Comparison of ENCODE assay signal across 12 mouse cellular contexts in the genomic region with DNA sequence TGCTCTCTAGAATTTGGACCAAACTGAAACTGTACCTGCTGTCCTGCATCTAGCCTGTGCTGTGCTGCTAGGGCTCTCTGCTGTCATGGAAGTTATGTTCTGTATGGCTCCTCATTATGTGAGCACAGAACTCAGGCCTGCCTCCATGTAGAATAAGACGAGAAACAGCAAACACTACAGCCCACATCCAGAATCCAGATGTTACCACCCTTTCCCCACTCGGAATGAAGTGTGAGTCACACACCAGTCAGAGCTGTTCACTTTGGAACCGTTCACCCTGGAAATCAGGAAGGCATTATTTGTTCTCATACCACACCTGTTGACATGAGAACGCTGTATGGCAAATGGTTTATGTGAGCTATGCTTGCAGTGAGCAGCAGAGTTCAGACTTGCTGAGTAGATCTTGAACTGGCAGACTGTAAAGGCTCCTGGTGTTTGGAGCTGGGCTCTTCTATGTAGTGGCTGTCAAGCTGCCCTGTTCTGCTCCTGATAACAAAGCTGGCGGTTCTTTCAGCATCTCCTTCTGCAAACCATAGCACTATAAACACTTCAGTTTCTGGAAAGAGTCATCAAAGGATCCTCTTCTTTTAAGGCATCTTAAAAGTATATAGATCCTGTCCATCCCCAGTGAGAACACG. TPM values are rescaled to one million over a fixed set of nuclear protein-coding genes. Genes with fewer than 3 reads are reported as not detected.
DNase-seq lines count a peak whose midpoint lies in the region; ATAC-seq and TF ChIP-seq lines count a peak whose summit lies in the region.
"Had no signal": no experiment of that assay in that cellular context is flagged by ENCODE, and none has a peak within 500 bp of the region (broad histone marks: within the 10 kb centered on the region; RNA-seq: fewer than 3 reads in every experiment).

No protein-coding gene starts in this region.

- no peak for TF ChIP-seq POLR2A in lung, adult 2 months (IDR thresholded peaks at IDR 0.05; ENCODE audit: borderline replicate concordance, extremely low read depth, low read depth, low read length)

- H3K4me1 ChIP-seq in lung, adult 2 months (ENCODE audit: control insufficient read depth, insufficient read depth, low read length): peaks cover 39% of the 10 kb centered on the region
- H3K4me1 ChIP-seq in limb, embryonic 12.5 days (replicated peaks): peaks cover 73% of the 10 kb centered on the region
- peaks cover 17% of the 10 kb centered on the region for H3K4me1 ChIP-seq in stomach, embryonic 15.5 days
- H3K4me1 ChIP-seq: forebrain, embryonic 12.5 days had no signal

- DNase-seq in heart, adult 11 months: peak; percentile 91
- no peak for DNase-seq in heart, adult 8-10 months (ENCODE audit: low spot score)
- DNase-seq in lung, postnatal 25 days (ENCODE audit: low spot score): peak; percentile 28
- DNase-seq in lung, adult 2 months: no peak
- no peak for DNase-seq in right cerebral cortex, postnatal 14 days
- DNase-seq in kidney, adult 9 months: no peak
- DNase-seq: cerebellum, postnatal 10 days; kidney, postnatal 36 days; retina, postnatal 1 day had no signal

- 17% methylated on average over 6 of the region's 6 CpGs for WGBS in lung, adult 2 months
- WGBS in limb, embryonic 12.5 days: 40% methylated on average over 6 of the region's 6 CpGs
- WGBS in stomach, embryonic 15.5 days: 35% methylated on average over 6 of the region's 6 CpGs

- H3K27me3 ChIP-seq in limb, embryonic 12.5 days: no peaks in the 10 kb centered on the region
- no peaks in the 10 kb centered on the region for H3K27me3 ChIP-seq in stomach, embryonic 15.5 days (replicated peaks)
- H3K27me3 ChIP-seq: forebrain, embryonic 12.5 days had no signal

- no peak overlapping the region for H3K4me3 ChIP-seq in lung, adult 2 months (replicated peaks; ENCODE audit: extremely low read depth, low read depth, low read length)
- no peak overlapping the region for H3K4me3 ChIP-seq in limb, embryonic 12.5 days (replicated peaks)
- no peak overlapping the region for H3K4me3 ChIP-seq in stomach, embryonic 15.5 days (replicated peaks)
- H3K4me3 ChIP-seq: forebrain, embryonic 12.5 days had no signal

- peak overlapping the region; percentile 78 for H3K27ac ChIP-seq in limb, embryonic 12.5 days
- H3K27ac ChIP-seq in stomach, embryonic 15.5 days: peak overlapping the region; percentile 66
- H3K27ac ChIP-seq: forebrain, embryonic 12.5 days had no signal

- TF ChIP-seq CTCF in lung, adult 2 months (IDR thresholded peaks at IDR 0.05; ENCODE audit: insufficient read depth, low read length): no peak

- no peaks in the 10 kb centered on the region for H3K9me3 ChIP-seq in limb, embryonic 12.5 days
- no peaks in the 10 kb centered on the region for H3K9me3 ChIP-seq in stomach, embryonic 15.5 days
- H3K9me3 ChIP-seq: forebrain, embryonic 12.5 days had no signal

- 0 out of 2 replicates have a peak overlapping the region, but pooled peaks have one; percentile 42 for H3K9ac ChIP-seq in limb, embryonic 12.5 days (replicated peaks)
- H3K9ac ChIP-seq in stomach, embryonic 15.5 days: no peak overlapping the region
- H3K9ac ChIP-seq: forebrain, embryonic 12.5 days had no signal

- no peaks in the 10 kb centered on the region for H3K36me3 ChIP-seq in limb, embryonic 12.5 days
- H3K36me3 ChIP-seq in stomach, embryonic 15.5 days: no peaks in the 10 kb centered on the region
- H3K36me3 ChIP-seq: forebrain, embryonic 12.5 days had no signal

- peak; percentile 60; the same call in 1 of the 2 replicates for ATAC-seq in limb, embryonic 12.5 days (ENCODE audit: insufficient number of reproducible peaks, insufficient read depth, low FRiP score, low TSS enrichment, low read depth)
- ATAC-seq in stomach, embryonic 15.5 days (ENCODE audit: insufficient read depth, low FRiP score, low read depth): peak; percentile 68

- H3K4me2 ChIP-seq in limb, embryonic 12.5 days: no peak overlapping the region
- H3K4me2 ChIP-seq in stomach, embryonic 15.5 days: no peak overlapping the region
- H3K4me2 ChIP-seq: forebrain, embryonic 12.5 days had no signal

RNA-seq across cellular contexts. Expression of a gene that starts 53.3 kb away (rescaled TPM):
- total RNA-seq in heart, adult 8-10 months (2022): 1 to 10 TPM; 5.6 to 7.9 (median 6.9) TPM
- polyA plus RNA-seq in lung, adult 2 months (2012; rRNA removed): 6.9 and 7.6 TPM in 2 replicates
- 32.4 and 34.4 TPM in 2 replicates for polyA plus RNA-seq in limb, embryonic 12.5 days (2016; fragmentation: Nextera tagmentation; extraction: Ambion mirVana)
- 17.2 and 18.4 TPM in 2 replicates for polyA plus RNA-seq in stomach, embryonic 15.5 days (2015; fragmentation: Nextera tagmentation; extraction: Ambion mirVana)

RNA-seq across cellular contexts. Expression of a gene that starts 56.5 kb away (rescaled TPM):
- 10 to 100 TPM; 23.1 to 33.1 (median 27.4) TPM for total RNA-seq in heart, adult 8-10 months (2022)
- polyA plus RNA-seq in lung, adult 2 months (2012; rRNA removed): 123 and 152 TPM in 2 replicates
- polyA plus RNA-seq in limb, embryonic 12.5 days (2016; fragmentation: Nextera tagmentation; extraction: Ambion mirVana): 53.2 and 55.5 TPM in 2 replicates
- 49.8 and 53.9 TPM in 2 replicates for polyA plus RNA-seq in stomach, embryonic 15.5 days (2015; fragmentation: Nextera tagmentation; extraction: Ambion mirVana)

Comparison
In these comparisons a context has a peak if more than half of its experiments do, and no peak if none do; other contexts are left out.
1. DNase-seq: peak in heart, adult 11 months (single experiment) and lung, postnatal 25 days (single experiment); none in heart, adult 8-10 months (single experiment), lung, adult 2 months (single experiment), right cerebral cortex, postnatal 14 days (single experiment) and kidney, adult 9 months (single experiment).